Mouse (Mus musculus) cerebellum, adult 2 months (tissue): ENCODE measurements around the gene Fam104a. TPM values are rescaled to one million over a fixed set of nuclear protein-coding genes. Genes with fewer than 3 reads are reported as not detected.

ENCODE experiments used
- DNase-seq, 2 experiments: peaks; one replicate each; pipeline ENCODE4 v3.0.0; 2021
- H3K27ac ChIP-seq: fragments of 200-500 bp; 2 replicates; pipeline ENCODE4 v1.5.1; 2012; ENCODE audit warnings: low read length, control low read depth, inconsistent platforms; ENCODE audit not compliant: insufficient read depth
- H3K27me3 ChIP-seq: fragments of 200-500 bp; 2 replicates; pipeline ENCODE4 v1.6.1; 2012; ENCODE audit warnings: inconsistent platforms, mild to moderate bottlenecking, low read length, moderate library complexity; ENCODE audit not compliant: control insufficient read depth, insufficient read depth
- H3K4me1 ChIP-seq: fragments of 200-500 bp; 2 replicates; pipeline ENCODE4 v1.6.1; 2011; ENCODE audit warnings: low read length; ENCODE audit not compliant: control insufficient read depth, insufficient read depth
- H3K4me3 ChIP-seq: fragments of 200-500 bp; replicated peaks from 2 replicates; pipeline ENCODE3; 2011; ENCODE audit warnings: mild to moderate bottlenecking, low read depth, low read length, control low read depth; ENCODE audit not compliant: insufficient read depth
- CTCF ChIP-seq: fragments of 200-500 bp; IDR thresholded peaks from 2 replicates; pipeline ENCODE4 v1.5.1; 2011; ENCODE audit warnings: low read depth, mild to moderate bottlenecking, control low read depth, low read length, moderate library complexity, borderline replicate concordance; ENCODE audit not compliant: insufficient read depth
- POLR2A ChIP-seq: fragments of 200-500 bp; IDR thresholded peaks from 2 replicates; pipeline ENCODE4 v1.6.1; 2011; ENCODE audit warnings: low read length, control low read depth, borderline replicate concordance; ENCODE audit not compliant: insufficient read depth
- WGBS: fragments of 180-500 bp; shearing (Covaris S2); methylation state at CpG from one replicate; pipeline ENCODE4 v1.1.7; 2018; 5-methylcytosine and 5-hydroxymethylcytosine counted together
- polyA plus RNA-seq: library from polyadenylated mRNA; depleted of rRNA; stranded (reverse); fragments of >200 nt; gene quantifications from 2 replicates; pipeline ENCODE4 v1.2.3, GENCODE M21; 2012

Fam104a gene
- polyA plus RNA-seq, 1 experiment: 32.9 TPM

DNA sequence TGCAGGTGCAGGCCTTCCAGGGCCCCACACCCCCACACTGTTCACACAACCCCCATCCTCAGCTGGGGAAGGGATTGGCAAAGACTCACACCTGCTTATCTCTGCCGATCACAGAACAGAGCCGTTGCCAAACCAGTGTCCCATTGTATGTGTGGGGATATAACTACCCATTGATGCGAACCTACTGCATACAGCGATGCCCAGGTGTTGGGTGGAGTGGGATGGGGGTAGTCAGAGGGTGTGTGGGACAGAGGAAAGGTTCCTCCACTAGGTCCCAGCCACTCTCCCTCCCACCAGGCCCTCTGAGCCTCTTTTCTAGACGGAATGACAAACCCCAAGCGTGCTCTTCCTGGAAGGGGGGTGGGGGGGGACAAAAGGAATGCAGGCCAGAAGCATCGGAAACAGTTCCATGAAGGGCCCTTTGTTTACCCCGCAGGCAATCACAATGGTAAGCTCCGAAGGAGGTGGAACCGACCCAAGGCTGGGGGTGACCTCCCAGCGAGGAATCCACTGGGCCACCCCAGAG, 25.8 kb upstream of the Fam104a start, which contains the start of gene Cpsf4l:
TSS of gene Cpsf4l (minus strand) at position 287 of the 526 bp plus-strand sequence.
- Histone ChIP-seq H3K4me1 (no peaks in the 10 kb centered on the region), H3K27me3 (no peaks in the 10 kb centered on the region), H3K27ac (peak within 1 kb of the TSS; percentile 49), H3K4me3 (no peak within 1 kb of the TSS)
- TF ChIP-seq CTCF (no peak), POLR2A (no peak)
- 67% methylated on average over 11 of the region's 11 CpGs for WGBS
- peak in 1 of 2 experiments; percentile 22 for DNase-seq

DNA sequence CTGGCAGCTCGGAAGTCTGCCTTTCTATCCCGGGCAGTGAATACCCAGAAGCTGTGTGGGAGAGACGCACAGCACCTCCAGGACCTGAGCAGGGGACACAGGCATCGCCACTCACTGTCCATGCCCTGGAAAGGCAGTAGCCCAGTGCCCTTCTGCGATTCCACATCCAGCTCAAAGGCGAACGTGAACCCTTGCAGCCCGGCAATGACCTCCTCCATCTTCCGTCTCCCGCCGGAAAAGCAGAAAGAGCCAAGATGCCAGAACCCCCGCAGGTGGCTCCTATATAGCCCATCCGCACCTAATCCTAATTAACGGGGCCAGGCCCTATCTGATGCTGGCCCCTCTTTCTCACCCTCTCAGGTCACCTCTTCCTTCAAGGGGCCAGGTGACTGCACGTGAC, 25.3 kb upstream of the Fam104a start:
- H3K4me1 ChIP-seq: no peaks in the 10 kb centered on the region
- H3K27ac ChIP-seq: no peak overlapping the region
- no peak overlapping the region for H3K4me3 ChIP-seq
- DNase-seq: no peak
- no peak for TF ChIP-seq POLR2A
- no peak for TF ChIP-seq CTCF
- H3K27me3 ChIP-seq: no peaks in the 10 kb centered on the region
- 69% methylated on average over 15 of the region's 15 CpGs for WGBS

DNA sequence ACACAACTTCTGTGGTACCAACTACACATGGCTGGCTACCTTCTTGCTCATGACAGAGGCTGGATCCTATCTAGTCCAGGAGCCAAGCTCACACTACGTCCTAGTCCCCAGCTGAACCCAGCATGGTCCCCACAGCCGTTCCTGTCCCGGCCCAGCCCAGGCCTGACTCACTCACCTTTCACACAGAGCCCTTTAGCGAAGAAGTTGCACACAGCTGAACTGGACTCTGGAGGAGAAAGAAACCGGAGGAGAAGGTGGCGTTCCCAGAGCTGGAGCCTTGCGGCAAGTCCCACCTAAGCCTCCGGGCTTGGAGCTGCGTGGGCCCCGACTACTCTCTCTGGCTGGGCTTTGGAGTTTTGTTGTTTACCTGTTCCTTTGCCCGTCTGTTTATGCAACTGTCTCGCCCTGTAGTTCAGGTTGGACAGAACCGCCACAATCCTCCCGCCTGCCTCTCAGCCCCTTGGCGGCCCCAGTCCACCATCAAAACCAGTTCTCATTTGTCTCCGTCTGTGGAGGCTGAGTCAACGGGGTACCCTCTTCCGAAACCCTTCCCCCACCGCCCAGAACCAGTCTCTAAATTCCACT, 24.8 kb upstream of the Fam104a start:
- H3K27ac ChIP-seq: no peak overlapping the region
- TF ChIP-seq CTCF: no peak
- TF ChIP-seq POLR2A: no peak
- DNase-seq: no peak
- H3K4me3 ChIP-seq: no peak overlapping the region
- no peaks in the 10 kb centered on the region for H3K27me3 ChIP-seq
- H3K4me1 ChIP-seq: no peaks in the 10 kb centered on the region
- WGBS: 88% methylated on average over 19 of the region's 19 CpGs

DNA sequence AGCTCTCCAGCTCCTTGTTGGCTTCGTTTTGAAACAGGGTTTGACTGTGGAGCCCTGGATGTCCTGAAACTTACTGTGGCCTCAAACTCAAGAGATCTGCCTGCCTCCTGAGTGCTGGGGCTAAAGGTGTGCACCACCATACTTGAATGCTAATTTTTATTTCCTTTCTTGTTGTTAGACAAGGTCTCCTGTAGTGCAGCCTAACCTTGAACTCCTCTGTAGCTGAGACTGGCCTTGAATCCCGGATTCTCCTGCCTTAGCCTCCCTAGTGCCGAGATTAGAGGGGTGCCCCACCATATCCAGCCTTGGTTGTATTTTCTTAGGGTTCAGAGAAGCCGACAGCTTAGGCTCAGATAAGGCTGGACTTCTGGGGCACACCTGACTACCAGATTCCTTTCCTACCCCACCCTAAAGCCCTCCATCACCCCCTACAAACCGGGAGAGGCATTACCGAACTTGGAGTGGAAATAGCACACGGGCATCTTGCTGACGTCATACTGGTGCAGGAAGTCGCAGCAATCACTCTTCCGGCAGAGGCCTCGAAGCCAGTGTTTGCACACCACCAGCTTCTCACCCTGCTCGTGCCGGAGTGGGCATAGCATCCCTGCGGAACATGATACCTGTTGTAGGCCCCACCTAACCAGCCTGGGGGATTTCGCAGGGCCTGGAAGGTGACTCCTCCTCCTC, 22.2 kb upstream of the Fam104a start:
- H3K27me3 ChIP-seq: no peaks in the 10 kb centered on the region
- no peak overlapping the region for H3K27ac ChIP-seq
- H3K4me3 ChIP-seq: no peak overlapping the region
- DNase-seq: no peak
- TF ChIP-seq CTCF (no peak), POLR2A (no peak)
- no peaks in the 10 kb centered on the region for H3K4me1 ChIP-seq
- 94% methylated on average over 15 of the region's 15 CpGs for WGBS

DNA sequence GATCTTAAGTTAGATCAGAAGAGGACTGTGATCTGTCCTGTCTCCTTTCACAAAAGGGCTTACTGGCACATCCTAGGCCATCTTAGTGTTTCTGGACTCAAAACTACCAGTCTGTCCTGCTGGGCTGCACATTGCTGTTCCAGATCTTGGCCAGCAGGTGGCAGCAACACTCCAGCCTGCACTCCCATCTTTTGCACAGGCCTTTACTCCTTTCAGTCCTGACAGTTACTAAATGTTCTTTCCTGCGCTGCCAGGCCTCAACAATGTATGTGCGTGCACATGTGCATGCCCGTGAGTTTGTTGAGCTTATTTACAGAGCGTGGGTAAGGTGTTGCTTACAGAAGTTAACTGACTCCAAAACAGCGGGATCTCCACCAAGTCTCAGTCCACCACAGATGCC, 19.8 kb upstream of the Fam104a start:
- TF ChIP-seq POLR2A: no peak
- peak; percentile 100 for TF ChIP-seq CTCF
- Histone ChIP-seq H3K27me3 (no peaks in the 10 kb centered on the region), H3K27ac (no peak overlapping the region), H3K4me1 (no peaks in the 10 kb centered on the region), H3K4me3 (no peak overlapping the region)
- WGBS: 29% methylated on average over 5 of the region's 5 CpGs
- DNase-seq: peak; percentile 74 to 81

DNA sequence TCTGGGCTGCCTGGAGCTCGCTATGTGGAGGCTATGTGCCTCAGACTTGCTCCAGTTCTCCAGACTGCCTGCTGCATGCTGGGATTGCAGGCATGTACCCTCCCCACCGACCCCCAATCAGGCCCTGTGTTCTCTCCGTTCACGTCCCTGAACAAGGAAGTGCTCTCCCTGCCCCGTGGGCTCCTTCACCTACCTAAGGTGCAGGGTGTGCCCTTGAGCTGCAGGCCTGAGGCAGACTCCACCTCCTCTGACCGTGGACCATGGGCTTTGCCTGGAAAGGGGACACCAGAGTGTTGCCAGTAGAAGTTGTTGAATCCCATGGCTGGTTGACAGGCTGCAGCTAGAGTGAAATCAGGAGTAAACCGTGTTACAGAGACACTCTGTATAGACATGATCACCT, 15.7 kb upstream of the Fam104a start:
- H3K27me3 ChIP-seq: no peaks in the 10 kb centered on the region
- WGBS: 91% methylated on average over 7 of the region's 7 CpGs
- no peak for TF ChIP-seq CTCF
- DNase-seq: no peak
- no peaks in the 10 kb centered on the region for H3K4me1 ChIP-seq
- H3K4me3 ChIP-seq: no peak overlapping the region
- no peak overlapping the region for H3K27ac ChIP-seq

DNA sequence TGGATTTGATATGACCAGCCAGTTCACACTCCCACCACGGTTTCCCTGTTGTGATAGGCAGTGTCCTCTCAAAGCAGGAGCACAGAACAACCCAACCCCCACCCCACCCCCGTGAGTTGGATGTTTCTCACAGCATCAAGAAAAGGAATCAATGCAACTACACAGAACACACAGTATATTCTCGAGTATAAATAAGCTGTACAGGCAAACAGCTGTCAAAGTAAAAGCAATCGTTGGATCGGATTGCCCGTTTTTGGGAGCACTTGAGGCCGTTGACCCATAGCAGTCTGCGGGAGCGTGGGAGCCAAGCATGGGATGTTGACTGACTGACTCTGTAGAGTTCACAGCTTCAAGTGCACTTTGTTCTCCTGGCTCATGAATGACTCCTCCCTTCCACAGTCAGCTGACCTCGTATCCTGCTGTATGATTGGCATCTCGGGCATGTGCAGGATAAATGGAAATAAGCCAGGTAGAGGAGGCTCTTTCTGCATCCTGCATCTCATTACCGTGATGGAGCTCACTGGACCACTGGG, 14.1 kb upstream of the Fam104a start:
- no peak for TF ChIP-seq CTCF
- TF ChIP-seq POLR2A: no peak
- Histone ChIP-seq H3K4me3 (no peak overlapping the region), H3K4me1 (no peaks in the 10 kb centered on the region), H3K27me3 (no peaks in the 10 kb centered on the region), H3K27ac (no peak overlapping the region)
- DNase-seq: no peak
- 79% methylated on average over 12 of the region's 12 CpGs for WGBS

DNA sequence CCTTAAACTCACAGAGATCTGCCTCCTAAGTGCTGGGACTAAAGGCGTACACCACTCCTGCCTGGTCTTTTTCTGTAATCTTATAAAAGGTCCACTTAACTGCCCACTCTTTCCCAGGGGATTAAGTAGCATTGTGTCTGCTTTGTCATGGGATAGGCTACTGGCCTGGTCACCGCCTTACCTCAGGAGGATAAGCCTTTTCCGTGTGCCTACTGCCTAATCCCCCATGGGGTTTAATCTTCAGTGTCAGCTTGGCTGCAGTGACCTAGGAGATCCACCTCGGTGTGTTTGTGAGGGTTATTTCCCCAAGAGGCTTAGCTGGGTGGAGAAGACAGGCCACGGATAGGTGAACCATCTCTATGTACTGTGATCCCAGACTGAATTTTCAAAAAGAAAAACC, 13.6 kb upstream of the Fam104a start:
- H3K27ac ChIP-seq: no peak overlapping the region
- no peak for TF ChIP-seq CTCF
- TF ChIP-seq POLR2A: no peak
- WGBS: 76% methylated on average over 5 of the region's 5 CpGs
- no peaks in the 10 kb centered on the region for H3K4me1 ChIP-seq
- no peaks in the 10 kb centered on the region for H3K27me3 ChIP-seq
- DNase-seq: no peak
- H3K4me3 ChIP-seq: no peak overlapping the region
